Mouse (Mus musculus): Measurements from ENCODE around the gene Gm20388. TPM values are rescaled to one million over a fixed set of nuclear protein-coding genes. Genes with fewer than 3 reads are reported as not detected.

Gm20388 gene
- polyA plus RNA-seq, 1 experiment from 2014 or later: not detected

DNA sequence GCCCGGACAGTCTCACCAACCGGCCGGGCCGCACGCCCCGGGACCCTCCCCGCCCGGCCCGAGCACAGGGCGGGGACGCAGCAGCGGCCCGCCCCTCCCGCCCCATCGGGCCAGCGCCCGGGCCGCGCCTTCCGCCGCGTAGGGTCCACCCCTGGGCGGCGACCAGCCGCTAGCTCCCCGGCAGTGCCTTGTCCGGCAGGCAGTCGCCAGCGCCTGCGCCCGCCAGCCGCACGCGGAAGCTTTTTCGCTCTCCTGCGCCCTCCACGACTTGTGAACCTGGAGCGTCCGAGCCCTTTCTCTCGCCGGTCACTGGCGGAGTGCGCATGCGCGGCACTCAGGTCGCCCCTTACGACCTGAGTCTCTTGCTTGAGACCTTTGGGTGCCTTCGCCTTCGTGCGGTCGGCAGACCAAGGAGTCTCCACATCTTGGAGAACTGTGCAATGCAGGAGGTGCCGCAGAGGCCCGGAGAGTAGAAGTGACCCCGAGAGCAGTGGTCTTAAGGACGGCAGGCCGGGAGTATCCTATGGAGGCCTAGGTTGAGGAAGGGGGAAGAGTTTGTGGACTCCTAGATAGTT, 4072.3 kb downstream of the Gm20388 start, which contains the start of gene Abcb10:
Gene Abcb10, minus strand, starts transcription at position 297 of the 575 bp plus-strand sequence.
- 1% methylated on average over 52 of the region's 56 CpGs for WGBS
- peak; percentile 96 for ATAC-seq (ENCODE audit: low FRiP score, low TSS enrichment)

DNA sequence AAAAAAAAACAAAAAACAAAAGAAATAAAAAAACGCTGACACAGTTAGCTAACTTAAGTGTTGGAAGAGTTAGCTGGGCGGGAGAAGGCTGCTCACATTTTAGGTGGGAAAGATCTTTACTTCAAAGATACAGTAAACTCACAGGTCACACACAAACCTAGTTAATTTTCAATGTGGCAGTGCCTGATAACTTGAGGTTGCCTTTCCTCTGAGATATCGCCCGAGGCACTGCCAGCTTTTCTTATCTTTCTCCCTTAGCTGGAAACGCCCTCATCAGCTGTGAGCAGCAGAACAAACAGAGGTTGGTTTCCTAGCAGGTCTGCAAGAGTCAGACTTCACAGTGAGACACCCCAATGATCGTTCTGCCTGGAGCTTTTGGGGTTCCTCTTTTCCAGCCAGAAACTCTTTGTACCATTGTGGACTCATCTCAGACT, 4078.0 kb downstream of the Gm20388 start:
- ATAC-seq (ENCODE audit: low FRiP score, low TSS enrichment): no peak
- no peak overlapping the region for H3K4me3 ChIP-seq (ENCODE audit: low read length)
- H3K27me3 ChIP-seq (ENCODE audit: control insufficient read depth, insufficient read depth, low read length): no peaks in the 10 kb centered on the region
- 77% methylated on average over 6 of the region's 6 CpGs for WGBS
- H3K4me2 ChIP-seq (replicated peaks; ENCODE audit: low read depth, low read length): no peak overlapping the region
- no peaks in the 10 kb centered on the region; the same call in 1 of the 2 replicates for H3K36me3 ChIP-seq (ENCODE audit: control insufficient read depth, insufficient read depth, low read length)
- no peaks in the 10 kb centered on the region for H3K9me3 ChIP-seq (ENCODE audit: control insufficient read depth, low read length)
- H3K9ac ChIP-seq (ENCODE audit: low read depth, low read length): no peak overlapping the region
- H3K4me1 ChIP-seq (ENCODE audit: control insufficient read depth, insufficient read depth, low read length): no peaks in the 10 kb centered on the region
- no peak overlapping the region for H3K27ac ChIP-seq (ENCODE audit: low read depth, low read length)

More for the DNA sequence above, 4072.3 kb downstream of the Gm20388 start, which contains the start of gene Abcb10:
- peak within 1 kb of the TSS; percentile 80 for H3K9ac ChIP-seq (ENCODE audit: low read depth, low read length)
- H3K4me2 ChIP-seq (replicated peaks; ENCODE audit: low read depth, low read length): peak within 1 kb of the TSS; percentile 94
- H3K27me3 ChIP-seq (ENCODE audit: control insufficient read depth, insufficient read depth, low read length): no peaks in the 10 kb centered on the region
- peak within 1 kb of the TSS; percentile 85 for H3K4me3 ChIP-seq (ENCODE audit: low read length)
- H3K36me3 ChIP-seq (ENCODE audit: control insufficient read depth, insufficient read depth, low read length): no peaks in the 10 kb centered on the region
- H3K4me1 ChIP-seq (ENCODE audit: control insufficient read depth, insufficient read depth, low read length): 0 out of 2 replicates have a peak, but pooled peaks cover 6% of the 10 kb centered on the region
- no peaks in the 10 kb centered on the region for H3K9me3 ChIP-seq (ENCODE audit: control insufficient read depth, low read length)
- H3K27ac ChIP-seq (ENCODE audit: low read depth, low read length): peak within 1 kb of the TSS; percentile 80

DNA sequence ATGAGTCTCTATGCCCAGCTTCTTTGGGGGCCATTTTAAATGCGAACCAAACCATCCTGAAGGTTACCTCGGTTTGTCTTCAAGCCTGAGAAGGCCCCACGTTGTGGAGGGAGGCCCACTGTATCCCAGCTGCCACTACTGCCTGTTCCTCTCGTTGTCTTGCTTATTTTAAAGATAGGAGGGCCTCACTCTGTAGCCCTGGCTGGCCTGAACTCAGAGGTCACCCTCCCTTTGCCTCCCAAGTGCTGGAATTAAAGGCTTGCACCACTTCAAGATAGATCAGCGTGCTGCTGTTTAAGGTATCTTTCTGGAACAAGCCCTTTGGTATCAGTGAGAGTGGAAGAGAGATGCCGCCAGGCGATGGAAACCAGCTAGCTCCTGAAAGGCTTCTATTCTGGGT, 4078.5 kb downstream of the Gm20388 start:
- no peak overlapping the region for H3K4me2 ChIP-seq (replicated peaks; ENCODE audit: low read depth, low read length)
- H3K4me3 ChIP-seq (ENCODE audit: low read length): no peak overlapping the region
- H3K9me3 ChIP-seq (ENCODE audit: control insufficient read depth, low read length): no peaks in the 10 kb centered on the region
- H3K4me1 ChIP-seq (ENCODE audit: control insufficient read depth, insufficient read depth, low read length): no peaks in the 10 kb centered on the region
- H3K36me3 ChIP-seq (ENCODE audit: control insufficient read depth, insufficient read depth, low read length): no peaks in the 10 kb centered on the region; the same call in 1 of the 2 replicates
- ATAC-seq (ENCODE audit: low FRiP score, low TSS enrichment): no peak
- no peak overlapping the region for H3K27ac ChIP-seq (ENCODE audit: low read depth, low read length)
- H3K27me3 ChIP-seq (ENCODE audit: control insufficient read depth, insufficient read depth, low read length): no peaks in the 10 kb centered on the region
- WGBS: 72% methylated on average over 7 of the region's 7 CpGs
- H3K9ac ChIP-seq (ENCODE audit: low read depth, low read length): no peak overlapping the region

DNA sequence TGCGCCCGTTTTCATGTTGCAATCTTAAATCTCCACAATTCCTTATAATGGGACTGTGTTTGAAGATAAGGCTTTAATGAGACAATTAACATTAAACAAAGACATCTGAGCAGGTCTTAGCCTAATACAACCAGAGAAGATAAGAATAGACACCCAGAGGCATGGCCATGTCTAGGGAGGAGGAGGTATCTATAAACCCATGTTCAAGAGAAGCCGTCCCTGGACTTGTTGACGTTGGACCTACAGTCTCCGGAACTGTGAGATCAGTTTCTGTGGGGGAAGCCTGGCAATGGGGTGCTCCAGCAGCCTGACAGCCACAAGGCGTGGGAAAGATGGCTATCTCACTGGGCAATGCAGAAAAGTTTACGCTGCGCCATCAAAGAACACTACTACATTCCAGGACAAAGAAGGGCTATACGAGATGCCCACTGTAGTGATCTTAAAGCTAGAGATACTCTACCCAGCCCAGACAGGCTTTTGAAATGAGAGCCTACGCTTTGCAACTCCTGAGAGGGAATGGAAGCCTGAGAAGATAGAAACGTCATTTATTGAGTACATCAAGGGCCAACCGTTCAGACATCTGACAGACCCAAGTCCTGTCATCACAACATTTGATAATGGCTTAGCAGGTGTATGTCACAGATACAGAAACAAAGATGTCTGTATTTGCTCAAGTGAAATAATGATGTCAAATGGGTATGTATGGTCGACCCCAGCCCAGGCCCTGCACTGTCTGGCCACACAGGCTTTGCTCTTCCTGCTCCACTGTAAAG, 4079.8 kb downstream of the Gm20388 start:
- Histone ChIP-seq H3K4me3 (ENCODE audit: low read length) (no peak overlapping the region), H3K27ac (ENCODE audit: low read depth, low read length) (no peak overlapping the region), H3K9ac (ENCODE audit: low read depth, low read length) (no peak overlapping the region), H3K4me2 (replicated peaks; ENCODE audit: low read depth, low read length) (no peak overlapping the region), H3K9me3 (ENCODE audit: control insufficient read depth, low read length) (no peaks in the 10 kb centered on the region), H3K27me3 (ENCODE audit: control insufficient read depth, insufficient read depth, low read length) (no peaks in the 10 kb centered on the region), H3K4me1 (ENCODE audit: control insufficient read depth, insufficient read depth, low read length) (no peaks in the 10 kb centered on the region), H3K36me3 (ENCODE audit: control insufficient read depth, insufficient read depth, low read length) (peaks cover 4% of the 10 kb centered on the region; the same call in 1 of the 2 replicates)
- no peak for ATAC-seq (ENCODE audit: low FRiP score, low TSS enrichment)
- WGBS: 84% methylated on average over 13 of the region's 13 CpGs

DNA sequence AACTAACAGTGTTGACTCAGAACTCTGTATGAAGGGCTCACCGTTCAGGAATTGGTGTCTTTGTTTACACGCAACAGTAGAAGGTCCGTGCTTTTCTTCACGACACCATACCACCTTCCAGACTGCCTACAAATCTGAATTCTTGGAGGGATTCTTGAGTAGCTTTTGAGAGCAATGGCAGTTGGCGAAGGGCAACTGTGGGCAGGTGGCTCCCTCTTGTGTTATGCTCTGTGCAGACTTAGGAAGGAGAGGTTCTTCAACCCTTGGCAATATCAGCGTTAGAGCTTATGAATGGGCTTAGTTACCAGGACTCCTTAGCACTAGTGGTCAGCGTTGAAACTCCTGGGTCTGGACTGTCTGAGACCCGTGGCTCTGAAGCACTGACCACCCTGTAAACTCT, 4081.9 kb downstream of the Gm20388 start:
- Histone ChIP-seq H3K9ac (ENCODE audit: low read depth, low read length) (no peak overlapping the region), H3K4me2 (replicated peaks; ENCODE audit: low read depth, low read length) (no peak overlapping the region), H3K4me3 (ENCODE audit: low read length) (no peak overlapping the region), H3K27ac (ENCODE audit: low read depth, low read length) (no peak overlapping the region), H3K9me3 (ENCODE audit: control insufficient read depth, low read length) (no peaks in the 10 kb centered on the region), H3K27me3 (ENCODE audit: control insufficient read depth, insufficient read depth, low read length) (no peaks in the 10 kb centered on the region), H3K4me1 (ENCODE audit: control insufficient read depth, insufficient read depth, low read length) (no peaks in the 10 kb centered on the region), H3K36me3 (ENCODE audit: control insufficient read depth, insufficient read depth, low read length) (peaks cover 20% of the 10 kb centered on the region)
- 88% methylated on average over 8 of the region's 8 CpGs for WGBS
- no peak for ATAC-seq (ENCODE audit: low FRiP score, low TSS enrichment)

DNA sequence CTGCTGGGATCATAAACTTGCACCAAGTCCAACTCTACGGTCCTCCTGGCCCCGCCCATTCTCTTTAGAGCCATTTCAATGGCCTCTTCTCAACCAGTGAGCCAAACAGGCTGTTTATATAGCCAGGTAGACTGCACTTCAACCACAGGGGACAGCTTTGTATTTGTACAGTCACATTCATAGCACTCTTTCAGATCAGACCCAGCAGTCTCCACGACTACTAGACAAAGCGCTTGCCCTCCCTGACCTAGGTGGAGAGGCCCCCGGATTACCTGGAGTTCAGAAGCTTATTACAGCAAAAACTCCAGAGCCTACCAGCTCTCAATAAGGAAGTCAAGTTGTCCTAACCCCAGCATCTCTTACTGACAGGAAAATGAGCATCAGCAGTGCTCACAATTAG, 4083.0 kb downstream of the Gm20388 start:
- ATAC-seq (ENCODE audit: low FRiP score, low TSS enrichment): no peak
- 87% methylated on average over 5 of the region's 5 CpGs for WGBS
- no peaks in the 10 kb centered on the region for H3K4me1 ChIP-seq (ENCODE audit: control insufficient read depth, insufficient read depth, low read length)
- H3K4me2 ChIP-seq (replicated peaks; ENCODE audit: low read depth, low read length): no peak overlapping the region
- peaks cover 28% of the 10 kb centered on the region for H3K36me3 ChIP-seq (ENCODE audit: control insufficient read depth, insufficient read depth, low read length)
- H3K9me3 ChIP-seq (ENCODE audit: control insufficient read depth, low read length): no peaks in the 10 kb centered on the region
- no peaks in the 10 kb centered on the region for H3K27me3 ChIP-seq (ENCODE audit: control insufficient read depth, insufficient read depth, low read length)
- H3K4me3 ChIP-seq (ENCODE audit: low read length): no peak overlapping the region
- no peak overlapping the region for H3K27ac ChIP-seq (ENCODE audit: low read depth, low read length)
- H3K9ac ChIP-seq (ENCODE audit: low read depth, low read length): no peak overlapping the region

DNA sequence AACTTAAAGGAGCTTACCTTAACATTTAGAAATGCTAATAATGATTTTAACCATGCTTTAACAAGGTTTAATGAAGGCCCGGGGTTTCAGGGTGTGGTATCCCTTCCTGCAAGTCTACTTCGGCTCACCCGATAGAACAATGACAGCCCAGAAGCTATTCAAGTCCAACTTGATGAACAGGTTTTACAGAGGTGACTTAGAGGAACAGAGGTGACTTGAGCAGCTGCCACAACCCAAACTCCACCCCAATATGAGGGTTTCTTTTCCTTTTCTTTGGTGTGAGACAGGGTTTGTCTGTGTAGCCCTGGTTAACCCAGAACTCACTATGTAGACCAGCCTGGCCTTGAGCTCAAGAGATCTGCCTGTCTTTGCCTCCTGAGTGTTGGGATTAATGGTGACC, 4083.4 kb downstream of the Gm20388 start:
- Histone ChIP-seq H3K36me3 (ENCODE audit: control insufficient read depth, insufficient read depth, low read length) (peaks cover 28% of the 10 kb centered on the region), H3K9me3 (ENCODE audit: control insufficient read depth, low read length) (no peaks in the 10 kb centered on the region), H3K27ac (ENCODE audit: low read depth, low read length) (no peak overlapping the region), H3K4me3 (ENCODE audit: low read length) (no peak overlapping the region), H3K9ac (ENCODE audit: low read depth, low read length) (no peak overlapping the region), H3K4me2 (replicated peaks; ENCODE audit: low read depth, low read length) (no peak overlapping the region), H3K27me3 (ENCODE audit: control insufficient read depth, insufficient read depth, low read length) (no peaks in the 10 kb centered on the region), H3K4me1 (ENCODE audit: control insufficient read depth, insufficient read depth, low read length) (no peaks in the 10 kb centered on the region)
- ATAC-seq (ENCODE audit: low FRiP score, low TSS enrichment): no peak
- WGBS: 80% methylated on average over 3 of the region's 3 CpGs

DNA sequence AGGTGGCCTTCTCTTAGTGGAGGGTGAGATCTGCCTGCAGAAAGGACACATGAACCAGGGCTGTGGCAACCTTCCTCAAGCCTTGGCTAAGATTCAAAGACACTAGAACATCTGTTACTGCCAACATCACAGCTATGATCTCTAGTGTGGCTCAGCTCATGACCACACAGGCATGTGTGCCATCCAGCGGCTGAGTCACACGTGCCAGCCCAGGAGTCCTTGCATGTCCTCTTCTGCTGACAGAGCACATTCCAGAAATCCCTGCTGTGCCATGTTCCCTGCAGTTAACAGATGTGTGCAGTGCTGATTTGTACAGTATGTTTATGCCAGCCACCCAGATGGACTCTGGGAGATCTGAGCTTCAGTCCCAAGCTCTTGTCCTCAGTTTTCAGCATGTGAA, 4088.9 kb downstream of the Gm20388 start:
- Histone ChIP-seq H3K4me2 (replicated peaks; ENCODE audit: low read depth, low read length) (no peak overlapping the region), H3K9me3 (ENCODE audit: control insufficient read depth, low read length) (no peaks in the 10 kb centered on the region), H3K4me3 (ENCODE audit: low read length) (no peak overlapping the region), H3K27ac (ENCODE audit: low read depth, low read length) (no peak overlapping the region), H3K9ac (ENCODE audit: low read depth, low read length) (no peak overlapping the region), H3K4me1 (ENCODE audit: control insufficient read depth, insufficient read depth, low read length) (no peaks in the 10 kb centered on the region), H3K27me3 (ENCODE audit: control insufficient read depth, insufficient read depth, low read length) (no peaks in the 10 kb centered on the region), H3K36me3 (ENCODE audit: control insufficient read depth, insufficient read depth, low read length) (peaks cover 74% of the 10 kb centered on the region)
- 77% methylated on average over 2 of the region's 2 CpGs for WGBS
- no peak for ATAC-seq (ENCODE audit: low FRiP score, low TSS enrichment)

DNA sequence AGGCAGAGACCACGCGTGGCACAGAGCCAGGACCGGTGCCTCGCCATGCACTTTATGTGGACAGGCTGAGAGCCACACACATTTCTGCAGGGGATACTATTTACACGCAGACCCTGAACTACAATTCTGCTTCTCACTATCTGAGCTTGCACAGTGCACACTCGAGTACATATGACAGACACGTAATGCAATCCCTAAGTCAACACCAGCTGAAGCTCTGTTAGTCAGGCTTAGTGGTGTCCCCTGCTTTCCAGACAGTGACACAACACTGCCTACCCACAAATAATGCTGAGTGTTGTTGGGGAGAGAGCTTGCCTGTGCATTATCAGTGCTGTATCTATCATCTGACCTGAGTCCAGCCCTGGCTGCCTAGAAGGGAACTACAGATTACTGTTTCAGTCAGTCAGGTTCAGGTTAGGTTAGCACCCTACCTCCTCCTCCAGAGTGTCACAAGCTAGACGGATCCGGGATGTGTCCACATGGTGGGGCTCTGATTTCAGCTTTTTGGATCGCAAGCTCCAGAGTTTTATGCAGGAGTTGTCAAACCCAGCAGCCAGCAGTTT, 4092.0 kb downstream of the Gm20388 start:
- no peak for ATAC-seq (ENCODE audit: low FRiP score, low TSS enrichment)
- no peak overlapping the region for H3K9ac ChIP-seq (ENCODE audit: low read depth, low read length)
- no peaks in the 10 kb centered on the region for H3K9me3 ChIP-seq (ENCODE audit: control insufficient read depth, low read length)
- 85% methylated on average over 10 of the region's 10 CpGs for WGBS
- no peaks in the 10 kb centered on the region for H3K27me3 ChIP-seq (ENCODE audit: control insufficient read depth, insufficient read depth, low read length)
- no peak overlapping the region for H3K4me3 ChIP-seq (ENCODE audit: low read length)
- peaks cover 83% of the 10 kb centered on the region for H3K36me3 ChIP-seq (ENCODE audit: control insufficient read depth, insufficient read depth, low read length)
- no peak overlapping the region for H3K27ac ChIP-seq (ENCODE audit: low read depth, low read length)
- no peaks in the 10 kb centered on the region for H3K4me1 ChIP-seq (ENCODE audit: control insufficient read depth, insufficient read depth, low read length)
- no peak overlapping the region for H3K4me2 ChIP-seq (replicated peaks; ENCODE audit: low read depth, low read length)
